Mouse (Mus musculus): ENCODE measurements around the gene Olfm2.

DNA sequence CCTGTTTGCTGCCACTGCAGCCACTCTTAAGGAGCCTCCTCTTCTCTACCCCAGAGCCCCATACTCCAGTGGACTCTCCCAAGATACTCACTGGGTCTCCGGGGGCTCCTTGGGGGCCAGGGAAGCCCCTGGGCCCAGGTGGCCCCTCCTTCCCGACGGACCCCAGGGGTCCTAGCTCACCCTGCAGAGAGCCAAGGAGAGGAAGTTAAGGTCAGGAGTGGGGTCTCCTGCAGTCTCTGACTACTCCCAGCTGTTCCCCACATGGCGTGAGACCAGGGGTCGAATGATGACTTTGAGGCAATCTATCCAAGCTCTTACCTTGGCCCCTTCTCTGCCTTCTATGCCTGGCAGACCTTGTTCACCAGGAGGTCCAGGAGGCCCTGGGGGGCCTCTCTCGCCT, 38.9 kb upstream of the Olfm2 start:
- no peak for TF ChIP-seq EP300 (IDR thresholded peaks at IDR 0.05; ENCODE audit: low read depth)
- no peak for TF ChIP-seq CTCF (IDR thresholded peaks at IDR 0.05; ENCODE audit: low read depth)

Data from liver, postnatal 0 days (tissue).